Mouse (Mus musculus): Measurements from ENCODE around the gene Creb5. TPM values are rescaled to one million over a fixed set of nuclear protein-coding genes. Genes with fewer than 3 reads are reported as not detected.

Gene Creb5
- total RNA-seq, 2 experiments from 2014 or later: 2.9 to 4.7 TPM

- TF ChIP-seq CTCF (IDR thresholded peaks at IDR 0.05): no peak
- no peak for DNase-seq (ENCODE audit: extremely low spot score in 1 of 2, low spot score in 2 of 2)
- intact Hi-C loops (cut with DNase I): no loop called here
Measured at GRCm38 (mm10) chr6:53508847-53509494, 221.9 kb downstream of the Creb5 start.

GRCm38 (mm10) chr6:53510005-53510404 lies 222.9 kb downstream of the Creb5 start:
- TF ChIP-seq CTCF (IDR thresholded peaks at IDR 0.05): no peak

More at GRCm38 (mm10) chr6:53508847-53509494, 221.9 kb downstream of the Creb5 start:
- Histone ChIP-seq H3K27ac (no peak overlapping the region), H3K4me3 (no peak overlapping the region)

GRCm38 (mm10) chr6:53512226-53512625 lies 225.2 kb downstream of the Creb5 start:
- H3K4me3 ChIP-seq: no peak overlapping the region
- intact Hi-C loops (cut with DNase I): no loop called here
- TF ChIP-seq CTCF (IDR thresholded peaks at IDR 0.05): no peak
- no peak overlapping the region for H3K27ac ChIP-seq
- DNase-seq (ENCODE audit: extremely low spot score in 1 of 2, low spot score in 2 of 2): no peak

More at GRCm38 (mm10) chr6:53510005-53510404, 222.9 kb downstream of the Creb5 start:
- intact Hi-C loops (cut with DNase I): no loop called here
- Histone ChIP-seq H3K27ac (no peak overlapping the region), H3K4me3 (no peak overlapping the region)
- no peak for DNase-seq (ENCODE audit: extremely low spot score in 1 of 2, low spot score in 2 of 2)

DNA sequence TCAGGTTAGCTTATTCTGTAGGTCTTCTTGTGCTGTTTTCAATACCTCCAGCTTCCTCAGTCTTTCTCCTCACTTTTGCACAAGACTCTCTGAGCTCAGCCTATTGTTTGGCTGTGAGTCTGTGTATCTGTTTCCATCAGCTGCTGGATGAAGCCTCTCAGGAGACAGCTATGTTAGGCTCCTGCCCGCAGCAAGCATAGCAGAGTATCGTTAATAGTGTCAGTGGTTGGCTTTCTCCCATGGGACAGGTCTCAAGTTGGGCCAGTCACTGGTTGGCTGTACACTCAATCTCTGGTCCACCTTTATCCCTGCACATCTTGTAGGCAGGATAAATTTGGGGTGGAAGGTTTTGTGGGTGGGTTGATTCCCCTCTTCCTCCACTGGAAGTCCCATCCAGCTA lies 226.3 kb downstream of the Creb5 start:
- intact Hi-C loops (cut with DNase I): no loop called here
- H3K4me3 ChIP-seq: no peak overlapping the region
- no peak overlapping the region for H3K27ac ChIP-seq
- no peak for TF ChIP-seq CTCF (IDR thresholded peaks at IDR 0.05)
- DNase-seq (ENCODE audit: extremely low spot score in 1 of 2, low spot score in 2 of 2): no peak

- peak; percentile 26 for TF ChIP-seq CTCF (IDR thresholded peaks at IDR 0.05)
Measured at GRCm38 (mm10) chr6:53514862-53515261, 227.8 kb downstream of the Creb5 start.

DNA sequence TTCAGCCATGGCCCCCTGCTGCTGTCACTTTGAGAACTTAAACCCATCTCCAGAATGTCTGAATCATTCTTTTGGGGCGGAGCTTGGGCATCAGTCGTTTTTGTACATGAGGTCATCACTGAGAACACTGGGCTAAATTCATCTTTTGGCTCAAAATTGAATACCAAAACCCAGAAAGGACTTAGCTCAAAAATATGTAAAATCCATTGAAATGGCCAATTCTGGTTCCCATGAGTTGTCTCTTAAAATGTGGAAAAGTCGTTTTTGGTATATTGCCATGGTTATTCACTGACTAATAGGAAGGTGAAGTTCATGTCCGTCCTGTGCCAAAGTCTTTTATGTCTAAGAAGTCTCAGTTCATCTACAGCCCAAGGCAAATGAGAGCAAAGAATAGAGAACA lies 228.5 kb downstream of the Creb5 start:
- no peak for TF ChIP-seq CTCF (IDR thresholded peaks at IDR 0.05)
- no peak for DNase-seq (ENCODE audit: extremely low spot score in 1 of 2, low spot score in 2 of 2)
- intact Hi-C loops (cut with DNase I): no loop called here

More at GRCm38 (mm10) chr6:53514862-53515261, 227.8 kb downstream of the Creb5 start:
- H3K4me3 ChIP-seq: no peak overlapping the region
- no peak for DNase-seq (ENCODE audit: extremely low spot score in 1 of 2, low spot score in 2 of 2)
- H3K27ac ChIP-seq: no peak overlapping the region
- intact Hi-C loops (cut with DNase I): no loop called here

GRCm38 (mm10) chr6:53517371-53517945 lies 230.4 kb downstream of the Creb5 start:
- no peak for DNase-seq (ENCODE audit: extremely low spot score in 1 of 2, low spot score in 2 of 2)
- no peak overlapping the region for H3K27ac ChIP-seq
- no peak overlapping the region for H3K4me3 ChIP-seq
- intact Hi-C loops (cut with DNase I): no loop called here
- TF ChIP-seq CTCF (IDR thresholded peaks at IDR 0.05): no peak

More for the DNA sequence above, 228.5 kb downstream of the Creb5 start:
- H3K4me3 ChIP-seq: no peak overlapping the region
- H3K27ac ChIP-seq: no peak overlapping the region

GRCm38 (mm10) chr6:53523743-53524497 lies 236.8 kb downstream of the Creb5 start:
- no peak overlapping the region for H3K27ac ChIP-seq
- no peak overlapping the region for H3K4me3 ChIP-seq
- intact Hi-C loops (cut with DNase I): no loop called here
- TF ChIP-seq CTCF (IDR thresholded peaks at IDR 0.05): no peak
- DNase-seq (ENCODE audit: extremely low spot score in 1 of 2, low spot score in 2 of 2): no peak

- no peak overlapping the region for H3K4me3 ChIP-seq
- intact Hi-C loops (cut with DNase I): no loop called here
- no peak for DNase-seq (ENCODE audit: extremely low spot score in 1 of 2, low spot score in 2 of 2)
- H3K27ac ChIP-seq: no peak overlapping the region
- no peak; the same call in 1 of the 2 replicates for TF ChIP-seq CTCF (IDR thresholded peaks at IDR 0.05)
Measured at GRCm38 (mm10) chr6:53526460-53526859, 239.4 kb downstream of the Creb5 start.

DNA sequence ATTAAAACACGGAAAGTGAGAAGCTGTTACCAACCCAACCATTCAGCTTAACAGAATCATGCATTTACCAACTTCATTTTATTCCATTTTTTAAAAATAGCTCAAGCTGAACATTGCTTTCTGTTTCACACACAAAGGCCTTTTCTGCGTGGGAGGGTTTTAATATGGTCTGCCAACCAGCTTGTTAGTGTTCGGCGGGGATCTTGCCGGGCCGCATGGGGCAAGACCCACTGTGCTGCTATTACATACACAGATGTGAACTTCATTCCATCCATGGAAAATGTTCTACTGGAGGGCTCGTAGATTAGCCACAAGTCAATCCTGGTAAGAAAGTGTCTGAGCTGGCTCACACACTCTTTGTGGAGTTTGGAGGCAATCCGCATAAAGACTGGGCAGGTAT lies 243.7 kb downstream of the Creb5 start:
- no peak for TF ChIP-seq CTCF (IDR thresholded peaks at IDR 0.05)
- no peak overlapping the region for H3K4me3 ChIP-seq
- no peak overlapping the region for H3K27ac ChIP-seq
- DNase-seq (ENCODE audit: extremely low spot score in 1 of 2, low spot score in 2 of 2): no peak
- intact Hi-C loops (cut with DNase I): no loop called here

- TF ChIP-seq CTCF (IDR thresholded peaks at IDR 0.05): no peak
- Histone ChIP-seq H3K27ac (no peak overlapping the region), H3K4me3 (no peak overlapping the region)
- DNase-seq (ENCODE audit: extremely low spot score in 1 of 2, low spot score in 2 of 2): no peak
- intact Hi-C loops (cut with DNase I): no loop called here
Measured at GRCm38 (mm10) chr6:53531461-53531860, 244.4 kb downstream of the Creb5 start.

DNA sequence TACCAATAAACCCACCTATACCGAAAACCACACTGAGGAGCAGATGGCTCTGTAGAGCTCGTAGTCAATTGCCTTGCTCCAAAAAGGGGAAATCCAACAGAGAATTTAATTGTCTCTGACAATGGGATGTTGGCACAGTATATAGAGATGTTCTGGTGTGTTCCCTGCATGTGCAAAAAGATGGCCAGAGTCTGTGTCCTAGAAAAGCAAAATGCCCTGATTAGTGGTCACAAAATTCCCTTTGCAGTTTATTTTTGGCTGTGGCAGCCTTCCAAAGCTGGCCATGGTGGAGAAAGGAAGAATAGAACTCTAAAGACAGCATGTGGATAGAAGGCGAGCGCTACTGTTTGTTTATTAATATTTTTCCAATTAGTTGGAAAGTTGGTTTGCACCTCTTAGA lies 250.5 kb downstream of the Creb5 start:
- no peak overlapping the region for H3K4me3 ChIP-seq
- no peak overlapping the region for H3K27ac ChIP-seq
- intact Hi-C loops (cut with DNase I): loop anchor here (5.0 kb wide), 1 partner anchor 185 kb away; no protein-coding TSS in a partner anchor
- no peak for TF ChIP-seq CTCF (IDR thresholded peaks at IDR 0.05)
- no peak for DNase-seq (ENCODE audit: extremely low spot score in 1 of 2, low spot score in 2 of 2)

Data from left cerebral cortex, adult 2 months (tissue).